Mouse (Mus musculus): ENCODE data around the gene Tacc3. TPM values are rescaled to one million over a fixed set of nuclear protein-coding genes. Genes with fewer than 3 reads are reported as not detected.

Tacc3 gene
- polyA plus RNA-seq, 1 experiment, result 54.1 TPM

GRCm38 (mm10) chr5:33630061-33630460, 27.9 kb upstream of the Tacc3 start:
- Histone ChIP-seq H3K79me2 (ENCODE audit: control insufficient read depth, insufficient read depth) (peaks cover 38% of the 10 kb centered on the region), H3K4me2 (ENCODE audit: low read depth) (peak overlapping the region; percentile 84), H3K4me3 (peak overlapping the region; percentile 60), H3ac (ENCODE audit: control insufficient read depth, insufficient read length) (peak overlapping the region; percentile 65), H3K36me3 (ENCODE audit: control insufficient read depth, insufficient read depth) (no peaks in the 10 kb centered on the region), H3K27me3 (ENCODE audit: control insufficient read depth, insufficient read depth, insufficient read length) (no peaks in the 10 kb centered on the region)
- no peak for TF ChIP-seq MYOG (IDR thresholded peaks at IDR 0.05; ENCODE audit: control insufficient read depth in 1 of 3, insufficient read depth in 1 of 3, insufficient read length in 2 of 3, low read depth in 2 of 3)
- TF ChIP-seq E2F4 (IDR thresholded peaks at IDR 0.05; ENCODE audit: insufficient read depth), result no peak
- no peak for TF ChIP-seq REST (IDR thresholded peaks at IDR 0.05; ENCODE audit: insufficient read depth, insufficient read length)
- no peak for TF ChIP-seq SRF (IDR thresholded peaks at IDR 0.05; ENCODE audit: control insufficient read depth, insufficient read length, low read depth)
- no peak for TF ChIP-seq USF1 (IDR thresholded peaks at IDR 0.05; ENCODE audit: low read depth)
- no peak for TF ChIP-seq POLR2A (IDR thresholded peaks at IDR 0.05; ENCODE audit: insufficient read length, low read depth)
- TF ChIP-seq POLR2AphosphoS2 (IDR thresholded peaks at IDR 0.05; ENCODE audit: insufficient read length, low read depth), result no peak
- TF ChIP-seq MYOD1 (IDR thresholded peaks at IDR 0.05; ENCODE audit: control insufficient read depth in 1 of 3, insufficient read length in 2 of 3, low read depth in 2 of 3), result no peak
- TF ChIP-seq TCF3 (IDR thresholded peaks at IDR 0.05; ENCODE audit: insufficient read length, low read depth), result no peak

- Histone ChIP-seq H3ac (ENCODE audit: control insufficient read depth, insufficient read length) (no peak overlapping the region), H3K36me3 (ENCODE audit: control insufficient read depth, insufficient read depth) (no peaks in the 10 kb centered on the region), H3K79me2 (ENCODE audit: control insufficient read depth, insufficient read depth) (peaks cover 32% of the 10 kb centered on the region), H3K4me2 (ENCODE audit: low read depth) (peak overlapping the region; percentile 84), H3K27me3 (ENCODE audit: control insufficient read depth, insufficient read depth, insufficient read length) (no peaks in the 10 kb centered on the region), H3K4me3 (peak overlapping the region; percentile 60)
- no peak for TF ChIP-seq E2F4 (IDR thresholded peaks at IDR 0.05; ENCODE audit: insufficient read depth)
- TF ChIP-seq SRF (IDR thresholded peaks at IDR 0.05; ENCODE audit: control insufficient read depth, insufficient read length, low read depth), result peak; percentile 48
- TF ChIP-seq MYOD1 (IDR thresholded peaks at IDR 0.05; ENCODE audit: control insufficient read depth in 1 of 3, insufficient read length in 2 of 3, low read depth in 2 of 3), result peak in 1 of 3 experiments; percentile 53
These were observed 27.3 kb upstream of the Tacc3 start for GRCm38 (mm10) chr5:33630615-33631014.

- Histone ChIP-seq H3K27me3 (ENCODE audit: control insufficient read depth, insufficient read depth, insufficient read length) (no peaks in the 10 kb centered on the region), H3K4me3 (no peak overlapping the region), H3K4me2 (ENCODE audit: low read depth) (peak overlapping the region; percentile 24), H3ac (ENCODE audit: control insufficient read depth, insufficient read length) (no peak overlapping the region), H3K36me3 (ENCODE audit: control insufficient read depth, insufficient read depth) (no peaks in the 10 kb centered on the region), H3K79me2 (ENCODE audit: control insufficient read depth, insufficient read depth) (peaks cover 13% of the 10 kb centered on the region)
- TF ChIP-seq USF1 (IDR thresholded peaks at IDR 0.05; ENCODE audit: low read depth) (no peak), MYOG (IDR thresholded peaks at IDR 0.05; ENCODE audit: control insufficient read depth in 1 of 3, insufficient read depth in 1 of 3, insufficient read length in 2 of 3, low read depth in 2 of 3) (peak in 1 of 3 experiments; percentile 64)
These were observed 25.4 kb upstream of the Tacc3 start for GRCm38 (mm10) chr5:33632526-33632925.

- no peak overlapping the region for H3ac ChIP-seq (ENCODE audit: control insufficient read depth, insufficient read length)
- H3K27me3 ChIP-seq (ENCODE audit: control insufficient read depth, insufficient read depth, insufficient read length), result no peaks in the 10 kb centered on the region
- no peak overlapping the region for H3K4me2 ChIP-seq (ENCODE audit: low read depth)
- H3K79me2 ChIP-seq (ENCODE audit: control insufficient read depth, insufficient read depth), result no peaks in the 10 kb centered on the region
- TF ChIP-seq POLR2A (IDR thresholded peaks at IDR 0.05; ENCODE audit: insufficient read length, low read depth) (no peak), TCF12 (IDR thresholded peaks at IDR 0.05; ENCODE audit: insufficient read depth, poor library complexity, severe bottlenecking) (no peak), SRF (IDR thresholded peaks at IDR 0.05; ENCODE audit: control insufficient read depth, insufficient read length, low read depth) (no peak), REST (IDR thresholded peaks at IDR 0.05; ENCODE audit: insufficient read depth, insufficient read length) (no peak), CEBPB (IDR thresholded peaks at IDR 0.05; ENCODE audit: insufficient read depth, poor library complexity, severe bottlenecking) (no peak), E2F4 (IDR thresholded peaks at IDR 0.05; ENCODE audit: insufficient read depth) (no peak), USF1 (IDR thresholded peaks at IDR 0.05; ENCODE audit: low read depth) (no peak), TCF3 (IDR thresholded peaks at IDR 0.05; ENCODE audit: insufficient read length, low read depth) (no peak), POLR2AphosphoS2 (IDR thresholded peaks at IDR 0.05; ENCODE audit: insufficient read length, low read depth) (no peak), MAX (IDR thresholded peaks at IDR 0.05; ENCODE audit: low read depth) (no peak), MYOG (IDR thresholded peaks at IDR 0.05; ENCODE audit: control insufficient read depth in 1 of 3, insufficient read depth in 1 of 3, insufficient read length in 2 of 3, low read depth in 2 of 3) (no peak), MYOD1 (IDR thresholded peaks at IDR 0.05; ENCODE audit: control insufficient read depth in 1 of 3, insufficient read length in 2 of 3, low read depth in 2 of 3) (no peak)
- H3K4me3 ChIP-seq, result no peak overlapping the region
- H3K36me3 ChIP-seq (ENCODE audit: control insufficient read depth, insufficient read depth), result peaks cover 6% of the 10 kb centered on the region
These were observed 22.6 kb upstream of the Tacc3 start for GRCm38 (mm10) chr5:33635361-33635760.

- H3K27me3 ChIP-seq (ENCODE audit: control insufficient read depth, insufficient read depth, insufficient read length), result no peaks in the 10 kb centered on the region
- no peak overlapping the region for H3K4me3 ChIP-seq
- no peak overlapping the region for H3ac ChIP-seq (ENCODE audit: control insufficient read depth, insufficient read length)
- H3K4me2 ChIP-seq (ENCODE audit: low read depth), result no peak overlapping the region
- H3K79me2 ChIP-seq (ENCODE audit: control insufficient read depth, insufficient read depth), result no peaks in the 10 kb centered on the region
- H3K36me3 ChIP-seq (ENCODE audit: control insufficient read depth, insufficient read depth), result peaks cover 19% of the 10 kb centered on the region
- TF ChIP-seq MYOG (IDR thresholded peaks at IDR 0.05; ENCODE audit: control insufficient read depth in 1 of 3, insufficient read depth in 1 of 3, insufficient read length in 2 of 3, low read depth in 2 of 3) (no peak), REST (IDR thresholded peaks at IDR 0.05; ENCODE audit: insufficient read depth, insufficient read length) (no peak), TCF12 (IDR thresholded peaks at IDR 0.05; ENCODE audit: insufficient read depth, poor library complexity, severe bottlenecking) (no peak), USF1 (IDR thresholded peaks at IDR 0.05; ENCODE audit: low read depth) (no peak), SRF (IDR thresholded peaks at IDR 0.05; ENCODE audit: control insufficient read depth, insufficient read length, low read depth) (no peak), POLR2AphosphoS2 (IDR thresholded peaks at IDR 0.05; ENCODE audit: insufficient read length, low read depth) (no peak), CEBPB (IDR thresholded peaks at IDR 0.05; ENCODE audit: insufficient read depth, poor library complexity, severe bottlenecking) (no peak), MAX (IDR thresholded peaks at IDR 0.05; ENCODE audit: low read depth) (no peak), MYOD1 (IDR thresholded peaks at IDR 0.05; ENCODE audit: control insufficient read depth in 1 of 3, insufficient read length in 2 of 3, low read depth in 2 of 3) (no peak), TCF3 (IDR thresholded peaks at IDR 0.05; ENCODE audit: insufficient read length, low read depth) (no peak), POLR2A (IDR thresholded peaks at IDR 0.05; ENCODE audit: insufficient read length, low read depth) (no peak), E2F4 (IDR thresholded peaks at IDR 0.05; ENCODE audit: insufficient read depth) (no peak)
These were observed 20.1 kb upstream of the Tacc3 start for GRCm38 (mm10) chr5:33637606-33638350.
